Mouse (Mus musculus) cortical plate, adult 2 months (tissue): ENCODE data around the gene Acot13. TPM values are rescaled to one million over a fixed set of nuclear protein-coding genes. Genes with fewer than 3 reads are reported as not detected.
"Not testable (repeated sequence)": the region's sequence is repeated elsewhere in the genome, so short reads cannot be mapped to it uniquely, and the experiment has no call there.

Experiments
- H3K27ac ChIP-seq: fragments of 200-500 bp; 2 replicates; pipeline ENCODE4 v1.5.1; 2012; ENCODE audit warnings: low read length, control low read depth, inconsistent platforms; ENCODE audit not compliant: insufficient read depth
- H3K4me1 ChIP-seq: fragments of 200-500 bp; 2 replicates; pipeline ENCODE4 v1.6.1; 2011; ENCODE audit warnings: low read length; ENCODE audit not compliant: control insufficient read depth, insufficient read depth
- H3K4me3 ChIP-seq: fragments of 200-500 bp; 2 replicates; pipeline ENCODE4 v1.5.1; 2011; ENCODE audit warnings: mild to moderate bottlenecking, low read length, control low read depth; ENCODE audit not compliant: insufficient read depth
- CTCF ChIP-seq: fragments of 200-500 bp; IDR thresholded peaks from 2 replicates; pipeline ENCODE4 v1.5.1; 2011; ENCODE audit warnings: mild to moderate bottlenecking, control low read depth, low read length; ENCODE audit not compliant: insufficient read depth; ENCODE audit errors: extremely low read depth
- POLR2A ChIP-seq: fragments of 200-500 bp; IDR thresholded peaks from 2 replicates; pipeline ENCODE4 v1.6.1; 2011; ENCODE audit warnings: mild to moderate bottlenecking, low read length, control low read depth; ENCODE audit not compliant: insufficient read depth; ENCODE audit errors: extremely low read depth
- polyA plus RNA-seq: library from polyadenylated mRNA; depleted of rRNA; stranded (reverse); fragments of >200 nt; gene quantifications from 2 replicates; pipeline ENCODE4 v1.2.3, GENCODE M21; 2012; rRNA removed

The Acot13 gene
- polyA plus RNA-seq, 1 experiment = 153 TPM

DNA sequence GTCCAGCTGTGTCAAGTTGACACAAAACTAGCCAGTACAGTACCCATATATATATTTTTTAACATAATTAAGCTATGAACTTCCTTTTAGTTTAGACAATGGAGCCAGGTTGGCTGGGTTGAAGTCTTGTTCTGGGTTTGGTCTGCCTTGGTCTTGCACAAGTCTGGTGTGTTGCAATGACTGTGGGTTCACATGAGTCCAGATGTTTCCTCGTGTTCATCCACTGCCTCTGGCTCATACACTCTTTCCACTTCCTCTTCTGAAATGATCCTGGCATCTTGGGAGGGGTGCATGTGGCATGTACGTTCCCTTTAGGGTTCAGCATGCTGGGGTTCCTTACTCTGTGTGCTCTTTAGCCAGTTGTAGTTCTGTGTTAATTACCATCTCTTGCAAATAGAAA, 40.0 kb downstream of the Acot13 start:
- peaks cover 4% of the 10 kb centered on the region; the same call in 1 of the 2 replicates for H3K4me1 ChIP-seq
- TF ChIP-seq POLR2A = no peak
- no peak for TF ChIP-seq CTCF
- H3K4me3 ChIP-seq = no peak overlapping the region
- H3K27ac ChIP-seq = no peak overlapping the region

DNA sequence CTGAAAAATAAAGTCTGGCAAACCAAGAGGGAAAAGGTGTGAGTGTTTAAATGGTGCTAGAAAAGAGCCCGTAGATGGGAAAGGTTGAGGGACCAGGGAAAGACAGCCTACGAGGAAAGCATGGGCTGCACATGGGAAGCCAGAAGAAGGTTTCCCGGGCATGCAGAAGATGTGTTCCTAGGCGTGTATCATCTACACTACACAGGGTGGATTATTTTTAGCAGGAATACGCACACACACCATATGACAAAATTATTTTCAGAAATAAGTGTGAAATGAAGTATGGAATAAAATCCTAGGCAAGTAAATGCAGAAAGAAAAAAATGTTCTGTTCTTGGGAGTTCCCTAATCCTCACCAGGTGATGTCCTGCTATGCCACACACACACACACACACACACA, 43.9 kb downstream of the Acot13 start:
- Histone ChIP-seq H3K27ac (no peak overlapping the region), H3K4me1 (peaks cover 4% of the 10 kb centered on the region; the same call in 1 of the 2 replicates), H3K4me3 (no peak overlapping the region)
- no peak for TF ChIP-seq POLR2A
- TF ChIP-seq CTCF = no peak

DNA sequence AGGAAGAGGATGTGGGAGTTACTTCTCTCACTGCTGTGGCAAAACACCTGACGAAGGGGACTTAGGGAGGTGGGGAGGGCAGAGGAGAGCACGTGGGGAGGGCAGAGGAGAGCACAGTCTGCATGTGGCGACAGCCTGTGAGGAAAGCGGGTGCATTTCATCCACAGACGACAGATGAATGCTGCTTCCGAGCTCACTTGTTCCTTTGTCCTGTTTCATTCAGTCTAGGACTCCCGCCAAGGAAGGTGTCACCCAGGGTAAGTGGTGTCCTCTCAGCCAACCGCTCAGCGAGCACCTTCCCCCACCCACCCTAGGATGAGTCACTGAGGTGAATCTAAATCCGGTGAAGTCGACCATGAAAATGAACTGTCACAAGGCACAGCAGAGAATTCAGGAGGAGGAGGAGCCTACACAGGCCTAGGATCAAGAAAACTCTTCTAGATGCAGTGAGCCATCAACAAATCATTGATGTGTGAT, 45.3 kb downstream of the Acot13 start:
- H3K27ac ChIP-seq = no peak overlapping the region
- H3K4me3 ChIP-seq = no peak overlapping the region
- H3K4me1 ChIP-seq = peaks cover 2% of the 10 kb centered on the region; the same call in 1 of the 2 replicates
- TF ChIP-seq POLR2A (no peak), CTCF (no peak)

DNA sequence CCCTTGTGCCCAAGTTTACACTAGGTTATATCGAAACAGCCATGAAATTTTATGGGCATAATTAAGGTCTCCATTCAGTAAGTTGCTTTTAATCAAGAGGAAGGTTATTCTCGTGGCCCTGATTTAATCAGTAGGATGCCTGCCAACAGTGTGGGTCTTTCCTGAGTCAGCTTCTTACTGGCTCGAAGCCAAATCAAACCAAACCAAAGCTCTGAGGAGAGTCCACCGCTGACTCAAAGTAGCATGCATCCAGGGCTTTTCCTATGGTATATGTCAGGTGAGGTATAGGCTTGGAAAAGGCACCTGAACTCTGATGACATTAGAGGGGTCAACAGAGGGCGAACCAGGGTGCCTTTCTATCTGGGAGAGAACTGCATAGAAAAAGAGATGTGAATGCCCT, 49.4 kb downstream of the Acot13 start:
- TF ChIP-seq POLR2A (no peak), CTCF (no peak)
- H3K4me1 ChIP-seq = no peaks in the 10 kb centered on the region
- no peak overlapping the region for H3K4me3 ChIP-seq
- no peak overlapping the region for H3K27ac ChIP-seq

DNA sequence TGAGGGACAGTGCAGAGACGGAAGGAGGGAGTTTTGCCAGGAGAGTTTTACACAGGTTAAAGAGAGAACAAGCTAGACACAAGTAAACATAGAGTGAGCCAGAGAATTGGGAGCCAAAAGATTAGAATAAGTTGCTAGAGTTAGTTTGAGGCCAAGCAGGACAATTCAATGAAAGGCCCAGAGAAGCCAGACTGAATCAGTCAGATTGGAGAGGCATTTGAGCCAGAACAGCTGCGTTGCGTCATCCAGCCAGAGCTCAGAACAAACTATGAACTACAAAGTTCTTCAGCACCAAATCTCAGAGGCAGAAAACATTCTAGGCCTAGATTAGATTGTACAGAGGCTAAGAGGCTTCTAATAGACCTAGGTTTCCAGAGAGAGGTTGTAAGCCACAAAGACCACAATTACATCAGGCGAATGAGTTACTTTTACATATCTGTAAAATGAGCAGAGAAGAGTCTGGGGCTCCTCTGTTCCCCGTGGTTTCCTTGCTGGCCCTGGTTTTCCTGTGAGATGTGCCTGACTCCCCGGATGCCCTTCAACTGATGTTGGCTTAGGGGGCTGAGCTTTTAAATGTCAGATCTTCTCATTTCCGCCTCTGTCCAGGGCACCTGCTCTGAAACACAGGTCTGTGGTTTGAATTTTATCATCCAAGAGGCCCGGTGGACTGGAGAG, 52.5 kb downstream of the Acot13 start:
- TF ChIP-seq POLR2A (no peak), CTCF (no peak)
- H3K27ac ChIP-seq = no peak overlapping the region
- no peaks in the 10 kb centered on the region for H3K4me1 ChIP-seq
- no peak overlapping the region for H3K4me3 ChIP-seq

DNA sequence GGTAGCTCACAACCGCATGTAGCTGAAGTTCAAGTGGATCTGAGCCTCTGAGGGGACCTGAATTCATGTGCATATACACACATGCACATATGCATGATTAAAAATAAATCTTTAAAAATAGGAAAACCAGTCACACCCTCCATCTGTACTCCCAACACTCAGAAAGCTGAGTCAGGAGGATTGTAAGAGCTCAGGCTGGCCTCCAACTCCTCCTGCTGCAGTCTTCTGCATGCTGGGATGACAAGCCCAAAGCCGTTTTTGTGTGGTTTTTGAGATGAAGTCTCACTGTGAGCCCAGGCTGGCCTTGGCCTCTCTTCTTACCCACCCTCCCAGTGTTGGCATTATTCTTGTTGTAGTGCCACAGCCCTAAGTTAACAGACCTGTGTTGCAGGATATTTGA, 53.3 kb downstream of the Acot13 start:
- no peaks in the 10 kb centered on the region for H3K4me1 ChIP-seq
- TF ChIP-seq POLR2A (no peak), CTCF (no peak)
- no peak overlapping the region for H3K27ac ChIP-seq
- no peak overlapping the region for H3K4me3 ChIP-seq

DNA sequence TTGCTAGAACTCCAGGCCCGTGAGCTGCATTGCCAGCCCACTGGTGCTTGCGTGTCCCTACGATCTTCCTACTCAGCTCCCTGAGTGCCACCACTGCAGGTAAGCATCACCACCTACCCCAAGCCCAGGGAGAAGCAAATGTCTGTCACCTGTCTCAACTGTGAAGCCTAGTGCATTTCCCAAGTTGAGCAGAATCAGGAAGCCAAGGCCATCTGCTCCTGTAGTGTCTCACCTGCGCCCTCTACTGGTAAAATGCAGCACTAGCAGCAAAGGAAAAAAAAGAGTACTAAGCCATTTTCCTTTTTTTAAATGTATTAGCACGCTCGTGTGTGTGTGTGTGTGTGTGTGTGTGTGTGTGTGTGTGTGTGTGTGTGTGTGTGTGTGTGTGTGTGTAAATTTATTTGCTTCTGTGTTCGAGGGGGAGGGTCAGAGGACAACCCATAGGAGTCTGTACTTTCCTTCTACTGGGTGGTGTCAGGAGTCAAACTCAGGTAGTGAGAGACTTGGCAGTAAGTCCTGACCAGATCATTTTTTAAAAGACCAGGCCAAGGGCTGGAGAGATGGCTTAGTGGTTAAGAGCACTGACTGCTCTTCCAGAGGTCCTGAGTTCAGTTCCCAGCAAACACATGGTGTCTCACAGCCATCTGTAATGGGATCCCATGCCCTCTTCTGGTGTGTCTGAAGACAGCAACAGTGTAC, 55.0 kb downstream of the Acot13 start:
- no peaks in the 10 kb centered on the region for H3K4me1 ChIP-seq
- H3K4me3 ChIP-seq = no peak overlapping the region
- H3K27ac ChIP-seq = no peak overlapping the region
- TF ChIP-seq CTCF = peak; percentile 89
- no peak for TF ChIP-seq POLR2A

DNA sequence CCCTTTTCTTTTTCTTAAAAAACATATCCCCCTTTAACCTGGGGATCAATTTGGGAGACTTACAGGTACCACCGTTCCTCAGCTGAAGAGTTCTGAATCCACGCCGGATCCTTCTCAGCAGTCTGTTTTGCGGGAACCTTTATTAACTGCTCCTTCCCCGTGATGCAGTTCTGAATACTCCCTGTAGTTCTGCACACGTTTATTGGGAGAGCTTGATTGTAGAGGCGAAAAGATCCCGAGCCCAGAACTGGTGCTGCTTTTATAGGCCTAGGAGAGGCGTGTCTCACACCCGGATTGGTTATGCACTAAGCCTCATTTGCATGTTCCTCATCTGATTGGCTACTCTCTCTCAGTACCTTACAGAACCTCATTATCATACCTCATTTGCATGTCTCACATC, 59.9 kb downstream of the Acot13 start:
- not testable (repeated sequence) for H3K27ac ChIP-seq, H3K4me3 ChIP-seq, H3K4me1 ChIP-seq

Other genes starting within 250 kb of the Acot13 start
- 25.6 and 26.6 TPM in 2 replicates for gene Ripor2, start 249.4 kb downstream of the Acot13 start, polyA plus RNA-seq
- 0.11 and 0.46 TPM in 2 replicates for gene Armh2, start 90.3 kb downstream of the Acot13 start, polyA plus RNA-seq
- 5.1 and 6.0 TPM in 2 replicates for gene Gmnn, start 69.6 kb downstream of the Acot13 start, polyA plus RNA-seq
- 115 and 122 TPM in 2 replicates for gene BC005537, start 29.9 kb downstream of the Acot13 start, polyA plus RNA-seq
- gene Tdp2, start 139 bp upstream of the Acot13 start, polyA plus RNA-seq = 25.2 and 28.8 TPM in 2 replicates
- 16.4 and 16.8 TPM in 2 replicates for gene D130043K22Rik, start 13.6 kb upstream of the Acot13 start, polyA plus RNA-seq
- gene Aldh5a1, start 106.1 kb upstream of the Acot13 start, polyA plus RNA-seq = 39.0 TPM in 2 replicates
- 21.7 and 22.6 TPM in 2 replicates for gene Gpld1, start 111.6 kb upstream of the Acot13 start, polyA plus RNA-seq
- gene Mrs2, start 188.8 kb upstream of the Acot13 start, polyA plus RNA-seq = 47.6 and 53.6 TPM in 2 replicates
- gene Dcdc2a, start 224.5 kb upstream of the Acot13 start, polyA plus RNA-seq = 8.3 and 12.9 TPM in 2 replicates